Mouse (Mus musculus) E14TG2a.4 (cell line): ENCODE data around the gene Ambra1.

Experiments
- CTCF ChIP-seq: conservative IDR thresholded peaks from 2 replicates; pipeline ENCODE4 v1.5.1; 2014; ENCODE audit warnings: low read length
- POU5F1 ChIP-seq: IDR thresholded peaks from 2 replicates; pipeline ENCODE4 v1.6.1; 2014; ENCODE audit warnings: low read length, borderline replicate concordance

- no peak for TF ChIP-seq CTCF
- TF ChIP-seq POU5F1 = no peak
These were observed 33.7 kb upstream of the Ambra1 start for GRCm38 (mm10) chr2:91696225-91696590.
